Mouse (Mus musculus) c-Kit-positive CD71-negative TER-119-negative erythroid progenitor cells, embryonic 14.5 days (primary cell): Measurements from ENCODE around the gene Hoxa4.

Experiments
- DNase-seq: peaks from one replicate; pipeline ENCODE4 v3.0.0-alpha.2; 2013; ENCODE audit warnings: low read depth

Gene Hoxa4

DNA sequence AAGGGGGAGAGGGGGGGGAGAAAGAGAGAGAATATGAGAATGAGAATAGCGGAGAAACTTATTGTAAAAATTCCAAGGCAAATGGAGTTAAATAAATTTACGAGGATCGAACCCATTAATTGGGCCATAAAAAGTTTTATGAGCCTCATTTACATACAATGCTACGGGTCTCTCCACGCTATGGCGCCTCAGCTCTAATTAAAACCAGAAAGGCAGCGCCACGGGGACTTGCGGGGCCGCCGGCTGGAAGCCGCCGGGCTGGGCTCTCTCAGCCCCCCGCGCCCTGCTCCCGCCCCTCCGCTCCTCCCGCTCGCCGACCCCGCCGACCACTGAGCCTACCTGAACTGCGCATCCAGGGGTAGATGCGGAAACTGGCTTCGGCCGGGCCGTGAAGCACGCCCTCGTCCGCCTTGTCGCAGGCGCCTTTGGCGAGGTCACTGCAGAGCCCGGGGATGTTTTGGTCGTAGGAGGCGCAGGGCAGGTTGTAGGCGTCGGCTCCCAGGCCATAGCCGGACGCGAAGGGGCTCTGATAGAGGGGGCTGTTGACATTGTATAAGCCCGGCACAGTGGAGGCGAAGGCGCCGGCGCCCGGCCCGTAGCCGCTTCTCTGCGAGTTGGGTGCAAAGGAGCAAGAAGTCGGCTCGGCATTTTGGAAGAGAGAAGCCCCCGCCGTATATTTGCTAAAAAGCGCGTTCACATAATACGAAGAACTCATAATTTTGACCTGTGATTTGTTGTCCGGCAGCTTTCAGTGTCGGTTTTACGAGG is 25.3 kb upstream of the Hoxa4 start:
- DNase-seq = no peak

DNA sequence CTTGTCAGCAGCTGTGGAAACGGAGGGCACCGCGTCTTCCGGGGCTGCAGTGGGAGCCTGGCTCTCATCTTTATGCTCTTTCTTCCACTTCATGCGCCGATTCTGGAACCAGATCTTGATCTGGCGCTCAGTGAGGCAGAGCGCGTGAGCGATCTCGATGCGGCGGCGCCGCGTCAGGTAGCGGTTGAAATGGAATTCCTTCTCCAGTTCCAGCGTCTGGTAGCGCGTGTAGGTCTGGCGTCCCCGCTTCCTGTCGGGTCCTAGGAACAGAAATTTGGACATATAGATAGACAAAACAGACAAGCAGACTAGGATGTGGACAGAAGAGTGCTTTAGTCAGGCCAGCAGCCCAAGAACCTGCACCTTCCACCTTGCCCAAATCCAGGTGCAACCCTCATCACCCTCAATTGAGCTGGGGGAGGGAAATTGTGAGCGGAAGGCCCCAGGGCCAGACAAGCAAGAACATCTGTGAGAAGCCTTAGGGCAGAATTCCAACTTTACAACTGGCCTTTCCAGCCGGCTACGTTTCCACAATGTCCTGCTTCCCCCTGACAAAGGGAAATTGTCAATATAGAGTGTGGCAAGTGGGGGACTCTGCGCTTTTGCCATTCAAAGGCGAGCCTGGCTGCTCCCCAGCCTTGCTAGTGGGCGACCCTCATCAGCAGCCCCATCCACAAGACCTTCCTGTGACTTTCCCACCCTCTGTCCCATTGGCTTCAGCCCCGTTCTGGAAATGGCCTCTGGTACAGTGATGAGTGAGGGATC is 24.4 kb upstream of the Hoxa4 start:
- no peak for DNase-seq

GRCm38 (mm10) chr6:52215070-52215469 is 23.5 kb upstream of the Hoxa4 start:
- DNase-seq = no peak

DNA sequence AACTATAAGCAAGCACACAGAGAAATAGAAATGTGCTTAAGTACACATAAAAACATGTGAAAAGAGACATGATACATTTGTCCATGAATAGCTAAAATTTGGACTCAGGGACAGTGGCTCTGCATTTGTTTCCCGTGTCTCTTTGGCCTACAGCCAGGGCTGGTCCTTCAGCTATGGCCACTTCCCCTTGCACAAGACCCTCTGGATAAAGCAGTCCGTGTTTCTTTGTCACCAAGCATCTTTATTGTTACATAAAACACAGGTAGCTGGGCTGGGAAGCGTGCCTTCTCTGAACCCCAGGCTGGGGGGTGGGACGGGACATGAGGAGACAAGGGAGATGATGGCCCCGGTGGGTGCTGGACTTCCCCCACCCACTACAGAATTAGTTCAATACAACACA is 22.7 kb upstream of the Hoxa4 start:
- DNase-seq = no peak

- no peak for DNase-seq
Observed at GRCm38 (mm10) chr6:52213119-52213986, 21.8 kb upstream of the Hoxa4 start, which contains the start of the genes Hoxa3 and Gm28308. Gene Hoxa3, minus strand, starts transcription at chr6:52213336. Gene Gm28308, minus strand, starts transcription at chr6:52213339.

- DNase-seq = no peak
Observed at GRCm38 (mm10) chr6:52212556-52213118, 21.1 kb upstream of the Hoxa4 start.

DNA sequence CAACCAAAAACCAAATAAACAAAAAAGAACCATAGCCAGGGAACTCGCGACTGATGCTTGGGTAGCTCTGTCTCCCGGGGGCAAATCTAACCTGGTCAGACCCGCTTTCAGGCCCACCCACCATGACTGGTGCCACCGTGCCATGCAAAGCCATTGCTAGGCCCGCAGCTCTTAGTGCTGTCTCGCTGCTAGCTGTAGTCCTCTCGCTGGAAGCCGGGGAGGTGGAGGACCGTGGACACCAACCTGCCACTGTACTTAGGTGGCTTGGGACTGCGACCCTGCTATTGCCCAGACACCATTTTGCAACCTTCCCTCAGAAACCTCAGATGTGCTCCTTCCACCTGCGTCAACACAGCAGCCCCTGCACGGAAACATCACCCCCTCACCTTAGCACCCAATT is 20.4 kb upstream of the Hoxa4 start:
- no peak for DNase-seq

DNA sequence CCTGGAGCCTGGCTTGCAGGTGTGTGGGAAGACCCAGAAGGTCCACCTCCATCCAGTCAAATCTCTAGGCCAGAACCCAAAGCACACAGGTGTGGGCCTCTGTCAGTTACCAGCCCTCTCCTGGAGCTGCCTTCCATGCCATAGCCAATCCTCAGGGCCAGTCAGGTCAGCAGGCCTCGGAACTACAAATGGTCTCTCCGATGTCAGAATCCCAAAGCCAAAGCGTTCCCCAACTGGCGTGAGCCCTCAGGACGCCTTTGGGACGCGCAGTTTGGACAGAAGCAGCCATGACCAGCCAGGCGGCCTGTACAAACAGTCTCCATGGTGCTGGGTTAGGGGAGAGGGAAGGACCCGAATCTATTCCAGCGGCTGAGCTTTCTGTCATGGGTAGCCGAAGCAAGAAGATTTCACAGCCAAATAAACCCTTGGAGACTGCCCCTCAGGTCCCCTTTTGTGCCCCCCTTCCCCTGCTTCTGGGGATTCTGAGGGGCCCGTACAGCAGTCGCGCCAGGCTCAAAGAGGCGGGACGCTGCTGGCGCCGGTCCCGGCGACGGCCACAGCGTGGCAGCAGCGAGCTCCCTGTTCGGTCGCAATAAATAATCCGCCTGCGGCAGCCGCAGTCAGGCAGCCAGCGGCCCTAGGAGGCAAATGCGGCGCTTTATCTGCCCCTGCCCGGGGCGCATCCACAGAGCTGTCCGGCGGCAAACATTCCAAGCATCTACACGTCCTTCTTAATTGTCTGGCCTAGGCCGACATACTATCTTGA is 19.8 kb upstream of the Hoxa4 start:
- no peak for DNase-seq

- no peak for DNase-seq
Observed at GRCm38 (mm10) chr6:52209685-52210046, 18.1 kb upstream of the Hoxa4 start.

DNA sequence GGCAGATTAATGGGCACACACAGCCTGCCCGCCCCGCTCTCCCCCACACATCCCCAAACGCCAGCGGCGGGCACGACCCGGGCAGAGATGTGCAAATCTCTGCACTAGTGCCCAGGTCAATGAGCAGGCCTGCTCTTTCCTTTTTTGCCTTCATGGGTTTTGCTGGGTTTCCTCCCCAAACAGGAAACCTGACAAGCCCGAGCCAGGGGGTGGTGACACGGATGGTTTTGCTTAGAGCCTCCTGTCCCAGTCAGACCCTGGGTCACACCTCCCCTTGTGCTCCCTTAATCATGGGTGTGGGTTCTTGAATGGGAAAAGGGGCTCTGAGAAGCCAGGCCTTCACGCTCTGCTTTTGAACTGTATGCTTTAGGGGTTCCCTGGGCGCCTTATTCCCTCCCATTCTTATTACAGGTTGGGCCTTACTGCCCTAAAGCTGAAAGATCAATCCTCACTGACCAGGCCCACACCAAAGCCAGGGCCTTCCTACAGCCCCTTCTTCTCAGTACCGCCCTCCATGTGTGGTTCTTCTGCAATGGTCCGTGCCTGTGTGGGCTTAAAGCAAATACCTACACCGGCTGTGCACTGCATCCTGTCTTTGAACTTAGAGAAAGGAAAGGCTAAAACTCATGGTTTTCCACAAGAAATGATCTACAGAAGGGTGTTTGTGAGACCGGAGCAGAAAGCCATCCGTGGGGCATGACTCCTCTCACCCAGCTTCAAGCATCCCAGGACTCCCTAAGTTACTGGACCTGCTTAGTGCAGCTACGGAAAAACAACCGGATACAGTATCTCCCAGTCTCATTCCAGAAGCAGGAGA is 17.5 kb upstream of the Hoxa4 start:
- DNase-seq = no peak

- DNase-seq = no peak
Observed at GRCm38 (mm10) chr6:52208072-52208867, 16.7 kb upstream of the Hoxa4 start, which contains the start of gene Hoxa6. Gene Hoxa6, minus strand, starts transcription at chr6:52208722.

DNA sequence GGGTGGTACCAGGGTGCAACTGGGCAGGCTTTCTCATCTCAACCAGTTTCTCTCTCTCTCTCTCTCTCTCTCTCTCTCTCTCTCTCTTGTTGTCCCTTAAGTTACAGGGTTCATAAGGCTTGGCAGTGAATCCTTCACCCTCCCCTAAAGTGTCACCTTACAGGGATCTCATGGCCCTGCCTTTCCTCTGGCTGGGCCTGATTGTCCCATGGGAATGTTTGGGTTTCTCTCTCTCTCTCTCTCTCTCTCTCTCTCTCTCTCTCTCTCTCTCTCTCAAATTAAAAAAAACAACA is 16.1 kb upstream of the Hoxa4 start:
- DNase-seq = no peak

DNA sequence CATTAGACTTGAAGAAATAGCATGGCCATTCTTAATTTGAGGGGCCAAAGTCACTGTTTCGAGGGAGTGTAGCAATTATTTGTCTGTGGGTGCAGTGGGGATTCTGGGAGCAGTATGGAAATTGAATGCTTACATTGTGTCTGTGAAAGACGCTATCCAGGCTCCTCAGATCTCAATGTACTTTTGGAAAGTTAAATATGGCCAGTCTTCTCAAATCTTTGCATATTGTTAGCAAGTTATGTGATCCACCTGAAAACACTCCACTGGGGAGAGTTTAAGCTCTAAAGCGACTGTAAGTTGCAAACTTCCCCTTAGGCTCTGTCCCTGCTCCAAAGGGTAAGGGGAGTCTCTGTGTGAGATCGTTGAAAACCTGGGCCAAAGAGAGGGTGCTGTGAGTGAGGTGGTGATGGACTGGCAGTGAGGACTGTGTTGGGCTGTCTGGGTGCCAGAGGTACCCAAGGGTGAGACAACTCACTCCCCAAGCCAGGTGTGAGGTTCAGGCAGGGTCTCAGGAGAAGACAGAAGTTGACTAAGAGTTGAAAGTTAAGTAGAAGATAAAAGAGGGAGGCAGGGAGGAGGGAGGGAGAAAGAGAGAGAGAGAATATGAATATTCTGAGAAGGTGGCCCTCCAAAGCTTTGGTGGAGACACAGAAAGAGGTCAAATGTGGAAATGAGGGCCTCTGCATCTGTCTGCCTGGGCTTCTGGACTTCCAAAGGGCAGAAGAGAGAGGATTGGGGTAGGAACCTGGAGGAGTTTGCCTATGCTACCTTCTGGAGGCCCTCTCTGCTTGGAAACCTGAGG is 15.5 kb upstream of the Hoxa4 start:
- DNase-seq = no peak

DNA sequence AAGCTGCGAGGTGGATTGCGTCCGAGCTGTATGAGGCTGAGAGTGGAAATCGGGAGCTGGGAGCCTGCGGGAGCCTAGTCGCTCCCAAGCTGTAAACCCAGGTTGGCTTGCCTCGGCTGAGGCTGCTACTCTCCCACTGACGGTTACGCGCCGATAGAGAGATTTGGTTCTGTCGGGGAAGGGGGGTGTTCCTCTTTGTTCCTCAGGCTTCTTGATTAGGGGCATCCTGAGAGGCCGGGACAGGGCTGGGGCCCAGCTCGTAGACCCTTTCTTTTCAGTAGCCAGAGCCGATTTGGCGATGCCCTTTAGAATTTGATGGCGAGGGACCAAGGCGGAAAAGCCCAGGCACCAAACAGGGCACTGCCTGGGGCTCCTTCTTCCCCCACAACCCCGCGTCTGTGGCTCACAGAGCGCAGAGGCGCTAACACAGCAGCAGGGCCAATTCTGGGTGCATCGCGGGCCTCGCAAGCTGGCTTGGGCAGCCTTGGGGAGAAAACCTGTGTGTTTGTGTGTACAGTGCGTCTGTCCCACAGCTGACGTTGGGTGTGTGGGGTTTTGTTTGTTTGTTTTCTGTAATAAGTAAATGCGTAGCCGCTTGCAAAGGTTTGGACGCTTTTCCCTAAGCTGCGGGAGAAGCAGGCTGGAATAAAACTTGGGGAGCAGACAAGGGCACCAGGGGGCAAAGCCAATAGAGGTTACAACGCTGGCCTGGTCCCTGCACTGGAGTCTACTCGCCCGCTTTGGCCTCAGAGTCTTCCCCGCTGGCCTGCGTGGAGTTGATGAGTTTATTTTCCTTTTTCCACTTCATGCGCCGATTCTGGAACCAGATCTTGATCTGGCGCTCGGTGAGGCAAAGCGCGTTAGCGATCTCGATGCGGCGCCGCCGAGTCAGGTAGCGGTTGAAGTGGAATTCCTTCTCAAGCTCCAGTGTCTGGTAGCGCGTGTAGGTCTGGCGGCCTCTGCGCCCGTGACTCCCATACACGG is 14.4 kb upstream of the Hoxa4 start:
- no peak for DNase-seq

DNA sequence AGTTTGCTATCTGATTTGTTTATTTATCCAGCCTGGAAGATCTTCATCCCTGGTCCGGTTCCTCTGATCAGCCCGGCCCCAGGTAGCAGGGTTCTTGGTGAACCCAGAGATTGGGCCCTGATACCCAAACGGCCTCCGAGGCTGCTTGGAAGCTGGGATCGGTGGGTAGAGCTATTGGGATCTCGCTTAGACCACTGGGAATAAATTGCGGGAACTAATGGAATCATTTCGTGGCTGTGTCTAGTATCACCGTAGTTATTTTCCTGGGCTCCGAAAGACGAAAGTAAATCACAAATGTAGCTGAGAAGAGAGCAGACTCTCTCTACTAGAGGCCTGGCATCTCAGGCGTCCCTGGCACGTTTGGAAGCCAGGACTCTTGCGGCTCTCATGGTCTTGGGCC is 13.7 kb upstream of the Hoxa4 start:
- DNase-seq = no peak

GRCm38 (mm10) chr6:52204050-52204752 is 12.6 kb upstream of the Hoxa4 start, which contains the start of gene Hoxa5:
Gene Hoxa5, minus strand, starts transcription at chr6:52204587.
- DNase-seq = no peak
